Mouse (Mus musculus) hematopoietic stem cell, adult 5-6 weeks (primary cell): ENCODE results near the gene Fgf15. TPM values are rescaled to one million over a fixed set of nuclear protein-coding genes. Genes with fewer than 3 reads are reported as not detected.

ENCODE experiments used
- ATAC-seq, 2 experiments: fragments of 125-278 bp in 1 of 2; replicated peaks in 1 of 2; 2 replicates each; pipeline ENCODE4 v1.8.0; 2016 to 2017; ENCODE audit warnings: inconsistent platforms in 2 of 2, mild to moderate bottlenecking in 2 of 2, moderate number of reproducible peaks in 2 of 2, low read depth in 1 of 2, moderate TSS enrichment in 1 of 2; ENCODE audit not compliant: low FRiP score in 2 of 2, poor library complexity in 2 of 2, severe bottlenecking in 2 of 2, insufficient read depth in 1 of 2, low TSS enrichment in 1 of 2
- total RNA-seq: library from RNA; stranded (forward); fragments of 172-1452, 232-1000 nt; gene quantifications from 2 replicates; pipeline ENCODE4 v1.2.3, GENCODE M21; 2017

The Fgf15 gene
- total RNA-seq, 1 experiment from 2014 or later: not detected

DNA sequence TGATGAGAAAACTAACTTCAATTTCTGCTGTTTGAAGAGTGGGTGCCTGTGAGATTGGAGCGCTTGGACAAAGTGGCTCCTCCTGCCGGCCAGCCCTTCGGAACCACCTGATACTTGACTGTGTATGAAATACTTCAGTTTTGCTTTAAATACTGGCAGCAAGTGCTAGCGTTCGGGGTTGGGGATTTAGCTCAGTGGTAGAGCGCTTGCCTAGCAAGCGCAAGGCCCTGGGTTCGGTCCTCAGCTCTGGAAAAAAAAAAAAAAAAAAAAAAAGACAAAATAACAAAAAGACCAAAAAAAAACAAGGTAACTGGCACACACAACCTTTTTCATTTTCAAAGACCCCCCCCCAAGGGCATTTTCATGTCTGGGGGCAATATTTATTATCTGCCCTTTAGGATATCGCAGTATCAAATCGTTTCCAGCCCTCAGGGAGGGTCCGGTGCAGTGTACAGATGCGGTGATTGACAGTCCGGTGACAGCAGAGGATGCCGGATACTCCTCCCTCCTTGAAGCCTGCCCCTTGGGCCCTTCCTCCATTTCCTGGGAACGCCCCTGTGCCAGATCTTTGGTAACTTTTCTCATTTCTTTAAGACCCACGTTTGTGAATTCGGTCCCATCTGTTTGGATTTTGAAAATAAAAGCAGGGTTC is 18.1 kb downstream of the Fgf15 start:
- peak; percentile 78 to 84 for ATAC-seq

DNA sequence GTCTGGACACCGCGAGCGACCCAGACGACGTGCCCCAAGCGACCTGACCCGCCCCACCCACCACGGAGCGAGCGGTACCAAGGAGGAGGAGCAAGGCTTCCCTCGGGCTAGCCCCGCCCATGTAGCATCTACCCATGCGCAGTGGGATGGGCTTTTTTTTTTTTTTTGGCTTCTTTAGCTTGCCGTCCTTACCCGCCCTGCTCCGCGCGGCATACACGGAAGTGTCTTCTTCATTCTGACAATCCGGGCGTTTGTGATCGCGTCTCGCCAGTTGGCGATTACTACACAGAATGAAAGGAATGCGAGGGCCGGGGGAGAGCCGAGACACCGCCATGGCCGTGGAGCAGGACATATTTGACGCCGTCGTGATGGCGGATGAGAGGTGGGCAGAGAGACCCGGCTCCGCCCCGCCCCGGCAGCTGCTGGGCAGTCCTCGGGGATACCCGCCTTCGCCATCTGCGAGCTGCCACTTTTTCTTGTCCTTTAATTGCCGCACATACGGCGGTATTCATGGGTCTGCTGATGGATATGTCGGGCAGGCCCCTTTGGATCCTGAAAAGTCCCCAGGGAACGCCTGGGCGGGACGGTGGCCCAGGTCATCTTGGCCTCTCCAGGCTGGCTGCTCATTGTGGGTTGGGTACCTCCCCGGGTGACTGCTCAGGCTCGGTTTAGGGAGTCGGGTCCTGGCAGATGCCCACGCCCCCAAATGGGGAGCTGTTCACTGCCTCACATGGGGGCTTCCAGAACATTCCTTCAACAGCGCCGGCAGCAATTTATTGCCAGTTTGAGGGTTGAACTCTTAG is 18.8 kb downstream of the Fgf15 start, which contains the start of gene LTO1:
LTO1 (plus strand) TSS at position 153 of the 803 bp plus-strand sequence.
- ATAC-seq: peak; percentile 93 to 94

DNA sequence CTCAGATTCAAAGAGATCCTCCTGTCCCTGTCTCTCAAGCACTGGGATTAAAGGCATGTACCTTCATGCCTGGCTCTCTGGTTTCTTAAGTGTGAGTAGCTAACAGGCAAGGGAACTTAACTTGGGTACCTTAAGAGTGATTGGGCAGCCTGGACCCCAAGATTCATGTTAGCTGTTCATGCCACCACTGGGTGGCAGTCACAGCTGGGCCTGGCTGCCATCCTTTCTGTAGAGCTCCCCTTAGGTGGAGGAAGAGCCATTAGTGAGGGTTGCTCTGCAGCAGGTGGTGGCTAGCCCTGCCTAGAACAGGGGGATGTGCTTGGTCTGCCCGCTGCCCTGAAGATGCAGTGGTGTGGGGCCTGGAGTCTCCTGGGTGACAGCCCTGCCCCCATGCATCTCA is 22.5 kb downstream of the Fgf15 start:
- no peak for ATAC-seq

DNA sequence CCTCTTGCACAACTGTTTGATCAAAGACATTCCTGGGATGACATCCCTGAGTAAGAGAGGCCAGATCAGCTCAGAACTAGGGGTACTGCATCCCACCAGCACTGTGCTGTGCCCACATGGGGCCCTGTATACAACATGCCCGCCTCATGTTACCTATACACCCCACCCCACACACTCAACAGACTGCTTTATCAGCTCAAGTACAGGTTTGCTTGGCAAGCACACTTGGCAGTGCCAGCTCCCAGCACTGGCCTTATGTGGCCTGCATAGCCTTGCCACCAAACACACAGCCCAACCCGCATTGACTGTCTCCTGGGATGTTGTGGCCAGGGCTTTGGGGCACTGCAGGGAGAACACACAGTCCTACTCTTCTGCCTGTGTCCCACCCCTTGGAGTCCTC is 31.3 kb downstream of the Fgf15 start:
- ATAC-seq: no peak

DNA sequence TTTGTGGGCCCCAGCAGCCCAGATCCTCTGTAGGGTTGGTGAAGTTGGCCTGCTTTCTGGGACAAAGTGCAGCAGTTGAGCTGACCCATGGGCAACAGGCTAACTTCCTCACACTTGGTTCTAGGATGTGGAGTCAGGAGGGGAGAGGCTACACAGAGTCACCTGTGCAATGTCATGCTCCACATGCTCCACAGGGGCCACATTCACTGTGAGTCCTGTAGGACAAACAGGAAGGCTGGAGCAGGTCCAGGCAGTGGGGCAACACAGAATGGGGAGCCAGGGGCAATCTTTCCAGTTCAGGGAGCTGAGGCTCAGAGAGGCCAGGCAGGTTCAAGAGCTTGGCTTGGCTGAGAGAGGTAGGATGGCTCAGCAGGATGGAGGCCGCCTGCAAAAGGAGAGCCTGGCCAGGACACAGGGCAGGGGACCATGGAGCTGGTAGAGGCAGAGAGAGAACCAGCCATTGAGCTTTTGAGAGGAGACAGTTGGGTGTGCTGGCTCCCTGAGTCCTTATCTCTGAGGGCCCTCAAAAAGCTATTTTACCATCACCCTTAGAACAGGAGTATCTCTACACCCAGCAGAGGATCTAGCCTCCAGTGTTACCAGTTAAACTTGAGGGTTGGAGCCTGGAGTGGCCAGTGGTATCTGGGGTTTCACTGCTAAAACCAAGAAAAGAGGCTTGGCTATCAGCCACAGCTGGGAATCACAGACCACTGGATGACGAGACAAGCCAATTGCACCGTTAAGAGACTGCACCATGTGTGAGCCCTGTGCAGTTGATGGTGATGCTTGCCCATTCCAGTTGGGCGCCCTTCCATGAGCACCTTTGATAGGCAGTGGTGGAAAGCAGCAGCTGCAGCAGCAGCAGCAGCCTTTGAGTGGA is 31.9 kb downstream of the Fgf15 start:
- ATAC-seq: 0 out of 4 replicates have a peak, but pooled peaks of 1 of the 2 experiments have one; percentile 6

DNA sequence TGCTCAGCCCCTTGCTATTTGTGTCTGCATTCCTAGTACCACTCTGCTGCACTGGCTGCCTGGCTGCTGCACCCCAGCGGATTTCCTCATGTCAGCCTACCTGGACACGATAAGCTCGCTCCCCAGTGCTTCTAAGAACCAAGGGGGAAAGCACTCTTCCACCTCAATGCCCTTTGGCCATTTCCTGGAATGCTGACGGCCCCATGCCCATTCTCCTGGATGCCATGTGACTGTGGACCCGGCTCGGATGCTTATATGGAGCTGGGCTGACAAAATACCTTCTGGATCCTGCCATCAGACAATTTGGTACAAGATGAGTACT is 32.5 kb downstream of the Fgf15 start:
- no peak for ATAC-seq

DNA sequence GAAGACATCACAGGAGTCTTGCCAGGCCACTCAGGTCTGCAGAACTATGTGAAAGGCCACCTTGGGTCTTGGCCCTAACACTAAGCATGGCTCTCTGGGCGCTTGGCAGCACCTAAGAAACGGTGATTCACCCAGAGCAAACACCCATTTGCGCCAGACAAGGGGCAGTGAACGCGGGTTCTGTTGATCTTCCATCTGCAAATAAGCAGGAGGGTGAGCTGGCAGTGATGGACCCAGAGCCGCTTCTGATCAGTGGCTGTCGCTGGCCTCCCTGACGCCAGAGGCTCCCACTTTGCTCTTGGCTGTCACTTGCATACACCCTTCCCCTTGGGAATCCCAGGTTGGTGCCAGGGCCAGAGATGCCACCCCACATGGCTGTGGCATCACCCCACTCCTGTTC is 33.2 kb downstream of the Fgf15 start:
- no peak for ATAC-seq

DNA sequence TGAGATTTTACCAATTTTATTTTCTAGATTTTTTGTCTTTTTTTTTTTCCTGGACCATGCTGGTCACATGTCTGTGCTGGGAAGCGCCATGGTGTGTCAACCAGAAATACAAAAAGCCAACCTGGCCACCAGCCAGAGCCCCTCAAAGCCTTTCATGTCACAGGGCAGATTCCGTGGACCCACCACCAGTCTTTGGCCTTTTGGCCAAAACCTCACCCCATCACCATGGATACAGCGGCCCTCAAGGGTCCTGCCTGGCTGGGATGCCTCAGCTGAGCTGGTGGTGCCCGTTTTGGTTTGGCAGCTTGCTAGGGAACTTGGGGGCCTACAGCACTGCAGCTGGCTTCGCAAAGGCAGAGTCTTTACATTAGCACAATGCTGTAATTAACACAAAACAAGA is 33.6 kb downstream of the Fgf15 start:
- ATAC-seq: no peak

DNA sequence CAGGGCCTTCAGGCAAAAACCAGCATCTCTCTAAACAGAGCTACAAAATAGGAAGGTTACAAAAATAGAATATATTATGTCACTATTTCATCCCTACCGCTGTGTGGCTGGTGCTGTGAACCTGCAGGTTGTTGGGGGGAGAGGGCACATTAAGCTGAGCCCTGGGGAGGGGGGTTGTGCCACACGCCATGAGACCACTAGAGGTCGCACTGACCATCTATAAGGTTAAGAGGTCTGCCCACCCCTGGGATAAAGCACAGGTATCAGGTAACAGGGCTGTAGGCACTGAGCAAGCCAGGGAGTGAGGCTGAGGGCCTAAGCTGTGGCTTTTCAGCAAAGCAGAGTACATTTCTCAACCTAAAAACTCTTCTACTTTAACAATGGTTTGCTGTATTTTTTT is 35.4 kb downstream of the Fgf15 start:
- ATAC-seq: peak in 1 of 2 experiments; percentile 22; a peak in 1 of 4 replicates

DNA sequence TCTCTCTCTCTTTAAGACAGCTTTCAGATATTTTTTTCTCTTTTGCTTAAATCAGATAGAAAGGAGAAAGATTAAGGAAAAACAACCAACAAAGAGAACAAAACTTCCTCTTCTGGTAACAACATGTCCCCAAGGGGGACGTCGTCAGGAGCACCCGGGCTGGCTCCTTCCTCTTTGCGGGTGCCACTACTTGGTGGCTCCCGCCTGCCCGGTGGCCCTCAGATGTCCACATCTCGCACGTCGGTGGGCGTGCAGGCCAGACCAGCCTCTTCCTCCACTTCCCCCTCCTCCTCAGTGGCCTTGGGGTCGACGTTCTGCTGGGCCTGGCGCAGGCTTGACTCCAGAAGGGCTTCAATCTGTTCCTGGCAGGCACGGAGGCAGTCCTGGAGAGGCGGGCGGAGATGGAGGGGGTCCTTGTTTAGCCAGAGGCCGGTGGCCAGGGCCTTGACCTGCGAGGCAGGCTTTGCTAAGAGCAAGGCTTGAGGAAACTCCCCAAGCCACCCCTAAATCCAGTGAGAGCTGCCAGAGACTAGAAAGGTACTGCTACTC is 36.1 kb downstream of the Fgf15 start:
- ATAC-seq: peak; percentile 46 to 47; a peak in 2 of 4 replicates

DNA sequence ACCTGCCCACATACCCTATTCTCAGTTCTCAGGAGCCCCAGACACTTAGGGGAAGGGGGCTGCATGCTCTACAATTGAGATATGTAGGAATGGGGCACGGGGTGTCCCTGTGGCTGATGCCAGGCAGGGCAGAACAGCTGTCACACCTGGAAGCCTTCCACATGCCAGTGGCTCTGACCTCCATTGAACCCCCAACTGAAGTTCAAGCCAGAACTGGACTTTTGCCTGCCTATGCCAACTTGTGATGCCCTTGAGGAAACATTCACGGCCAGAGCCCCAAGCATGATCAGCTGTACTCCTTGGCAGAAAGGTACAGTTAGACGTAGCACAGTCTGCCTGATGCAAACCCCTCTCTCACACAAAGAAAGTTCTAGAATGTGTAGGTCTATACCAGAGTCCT is 37.0 kb downstream of the Fgf15 start:
- ATAC-seq: no peak

DNA sequence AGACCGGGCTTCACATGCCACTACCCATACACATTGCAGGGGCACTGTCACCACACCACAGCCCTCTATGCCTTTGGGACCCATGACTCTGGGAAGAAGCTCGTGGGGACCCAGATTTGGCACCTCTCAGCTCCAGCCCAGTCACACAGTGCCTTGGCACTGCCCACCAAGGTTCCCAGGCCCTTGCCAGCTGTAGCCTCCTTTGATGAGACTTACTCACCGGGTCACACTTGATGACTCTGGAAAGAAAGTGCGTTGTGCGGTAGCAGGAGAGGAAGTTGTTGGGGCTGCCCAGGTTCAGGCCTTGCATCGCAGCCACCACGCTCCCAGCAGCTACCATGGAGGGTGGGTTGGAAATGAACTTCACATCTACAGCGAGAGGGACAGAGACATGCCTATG is 37.5 kb downstream of the Fgf15 start:
- ATAC-seq: no peak

DNA sequence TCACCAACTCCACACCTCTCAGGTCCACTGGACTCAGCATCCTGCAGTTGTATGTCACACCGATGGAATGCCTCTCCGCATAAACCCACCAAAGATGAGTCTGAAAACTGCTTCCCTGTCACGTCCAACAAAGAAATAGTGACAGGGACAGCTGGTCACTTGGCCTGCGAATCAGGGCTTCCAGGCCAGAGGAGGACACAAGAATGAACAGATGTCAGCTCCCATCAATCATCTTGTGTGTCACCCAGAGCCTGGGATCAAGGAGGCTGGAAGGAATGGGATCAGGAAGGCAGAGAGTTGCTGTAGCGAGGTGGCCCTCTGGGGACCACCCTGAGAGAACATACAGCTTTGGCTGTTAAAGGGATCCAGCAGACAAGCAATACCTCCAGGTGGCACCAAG is 38.6 kb downstream of the Fgf15 start:
- ATAC-seq: no peak

DNA sequence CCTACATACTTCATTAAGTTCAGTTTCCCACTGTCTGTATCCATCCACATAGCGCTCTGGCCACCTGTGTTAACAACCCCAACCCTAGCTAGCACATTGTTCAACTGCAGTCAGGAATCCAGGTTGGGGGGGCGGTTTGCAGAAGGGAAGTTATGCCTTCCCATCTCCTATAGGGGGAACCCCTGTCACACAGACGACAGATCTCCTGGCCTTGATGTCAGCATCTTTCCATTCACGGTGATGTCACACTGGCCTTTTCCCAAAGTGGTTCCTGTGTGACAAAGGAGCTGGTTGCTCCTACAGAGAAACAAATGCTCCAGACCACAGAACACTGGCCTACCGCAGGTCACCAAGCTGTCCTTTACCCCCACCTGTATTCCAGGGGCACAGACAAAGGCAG is 39.2 kb downstream of the Fgf15 start:
- ATAC-seq: no peak

DNA sequence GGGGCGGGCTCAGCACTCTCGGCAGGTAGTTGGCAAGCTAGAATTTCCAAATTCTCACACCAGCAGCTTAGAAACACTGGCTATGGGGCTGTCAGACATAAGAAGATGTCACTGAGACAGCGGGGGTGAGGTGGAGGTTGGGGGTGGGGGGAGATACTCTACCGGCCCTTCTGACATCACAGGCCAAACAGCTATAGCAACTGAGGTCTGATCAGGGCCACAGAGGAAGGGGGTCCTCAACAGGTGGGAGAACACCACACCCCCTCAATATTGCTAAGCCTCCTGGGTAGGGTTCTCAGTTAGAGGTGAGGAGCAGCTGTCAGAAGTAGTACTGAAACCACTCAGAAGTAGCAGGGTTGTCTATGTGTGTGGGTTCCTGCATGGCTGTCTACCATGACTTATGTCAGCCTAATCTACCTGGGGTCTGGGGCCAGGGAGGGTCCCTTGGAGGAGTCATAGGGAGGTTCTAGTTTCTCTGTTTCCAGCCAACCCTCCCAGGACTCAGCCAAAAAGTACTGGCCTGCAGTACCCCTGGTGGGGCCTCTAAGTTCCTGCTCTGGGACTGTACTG is 40.1 kb downstream of the Fgf15 start:
- ATAC-seq: no peak

DNA sequence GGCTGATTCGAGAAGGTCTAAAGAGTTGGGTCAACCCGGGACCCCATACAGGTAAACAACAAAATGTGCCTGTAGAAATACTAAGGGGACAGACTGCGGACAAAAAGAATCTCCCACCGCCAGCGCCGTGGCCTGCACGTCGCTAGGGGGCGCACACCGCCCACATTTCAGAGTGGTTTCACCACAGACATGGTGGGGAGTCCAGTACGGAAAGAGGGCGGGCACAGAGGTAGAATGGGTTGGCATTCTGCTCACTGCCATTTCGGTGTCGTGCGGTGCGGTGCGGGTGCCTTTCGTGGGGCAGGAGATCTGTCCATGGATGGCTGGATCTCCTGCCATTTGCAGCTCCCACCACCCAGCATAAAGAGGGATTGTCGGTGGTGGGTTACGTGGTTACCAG is 41.2 kb downstream of the Fgf15 start:
- ATAC-seq: peak; percentile 68 to 78

DNA sequence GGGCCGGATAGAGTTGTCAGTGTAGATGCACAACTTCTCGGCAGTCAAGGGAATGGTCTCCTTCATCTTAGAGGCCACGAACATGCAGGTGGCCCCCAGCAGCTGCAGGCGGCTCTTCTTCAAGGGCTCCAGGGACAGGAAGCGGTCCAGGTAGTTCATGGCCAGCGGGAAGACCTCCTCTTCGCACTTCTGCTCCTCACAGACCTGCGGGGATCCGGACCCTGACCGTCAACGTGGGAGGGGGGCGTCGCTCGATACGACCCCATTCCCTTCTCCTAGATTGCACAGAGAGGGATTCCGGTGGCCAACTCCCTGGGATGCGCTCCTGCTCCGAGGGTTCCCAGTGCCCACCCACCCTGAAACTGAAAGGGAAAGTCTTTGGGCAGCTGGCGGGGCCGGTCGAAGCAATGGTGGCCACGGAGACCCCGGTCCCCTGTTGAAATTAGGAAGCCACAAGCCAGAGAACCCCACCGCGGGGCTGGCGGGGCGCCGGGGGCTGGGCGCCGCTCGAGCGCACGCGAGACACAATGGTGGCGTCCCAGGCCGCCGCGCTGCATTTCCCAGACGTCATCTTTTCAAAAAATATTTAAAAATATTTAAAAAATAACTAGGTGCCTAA is 41.7 kb downstream of the Fgf15 start:
- ATAC-seq: no peak
